Mouse (Mus musculus): ENCODE results near the gene Vps37b.

DNA sequence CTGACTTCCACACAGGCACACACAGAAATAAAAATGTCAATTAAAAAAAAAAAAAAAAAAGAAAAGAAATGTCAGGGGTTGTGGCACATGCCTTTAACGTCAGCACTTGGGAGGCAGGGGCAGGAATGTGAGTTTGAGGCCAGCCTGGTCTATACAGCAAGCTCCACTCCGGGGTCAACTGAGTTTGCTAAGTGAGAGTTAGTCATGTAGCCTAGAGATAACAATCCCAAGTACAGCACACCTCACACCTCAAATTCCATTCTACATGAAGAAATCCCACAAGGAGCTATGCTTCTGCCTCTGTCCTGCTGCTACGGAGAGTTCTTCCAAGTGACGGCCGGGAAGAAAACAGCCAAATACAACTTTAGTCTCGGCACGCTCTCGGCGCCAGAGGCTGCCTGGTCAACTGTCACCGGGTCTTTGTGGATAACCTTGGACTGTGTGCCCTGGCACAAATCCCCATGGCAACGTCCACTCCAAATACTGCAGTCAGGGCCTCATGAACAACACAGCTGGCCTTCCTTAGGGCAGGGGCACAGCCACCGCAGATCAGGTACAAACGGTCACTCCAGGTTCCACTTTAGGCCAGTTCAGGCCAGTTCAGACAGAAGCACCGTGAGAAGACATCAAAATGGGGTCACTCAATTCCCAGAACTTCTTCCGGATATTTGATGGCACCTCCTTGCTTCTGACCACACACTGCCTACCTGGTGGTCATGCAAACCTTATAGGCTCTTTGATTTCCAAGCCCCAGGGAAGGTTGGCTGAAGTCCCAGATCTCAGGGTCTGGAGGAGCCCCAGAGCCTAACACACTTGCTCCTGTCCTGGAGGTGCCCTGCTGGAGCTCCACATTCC lies 6.3 kb downstream of the Vps37b start:
- TF ChIP-seq CTCF (IDR thresholded peaks at IDR 0.05; ENCODE audit: low read depth) (no peak), EP300 (IDR thresholded peaks at IDR 0.05; ENCODE audit: low read depth) (no peak)
